Mouse (Mus musculus) small intestine, adult 2 months (tissue): Measurements from ENCODE around the gene Sipa1l1. TPM values are rescaled to one million over a fixed set of nuclear protein-coding genes. Genes with fewer than 3 reads are reported as not detected.

Experiments
- H3K27ac ChIP-seq: fragments of 200-500 bp; 2 replicates; pipeline ENCODE4 v1.5.1; 2012; ENCODE audit warnings: low read depth, low read length, control low read depth, inconsistent platforms; ENCODE audit not compliant: insufficient read depth
- H3K27me3 ChIP-seq: fragments of 200-500 bp; 2 replicates; pipeline ENCODE4 v1.6.1; 2012; ENCODE audit warnings: mild to moderate bottlenecking, moderate library complexity, low read length, inconsistent platforms; ENCODE audit not compliant: control insufficient read depth, insufficient read depth
- H3K36me3 ChIP-seq: fragments of 200-500 bp; 2 replicates; pipeline ENCODE4 v1.6.1; 2012; ENCODE audit warnings: mild to moderate bottlenecking, low read length, control low read depth, inconsistent platforms; ENCODE audit not compliant: control insufficient read depth, insufficient read depth
- H3K4me1 ChIP-seq: fragments of 200-500 bp; 2 replicates; pipeline ENCODE4 v1.6.1; 2012; ENCODE audit warnings: low read length, inconsistent platforms, mixed read lengths; ENCODE audit not compliant: control insufficient read depth, insufficient read depth, insufficient read length
- H3K4me3 ChIP-seq: fragments of 200-500 bp; 2 replicates; pipeline ENCODE4 v1.5.1; 2012; ENCODE audit warnings: low read depth, mild to moderate bottlenecking, control low read depth, inconsistent platforms, low read length, moderate library complexity
- CTCF ChIP-seq: fragments of 200-500 bp; IDR thresholded peaks from 2 replicates; pipeline ENCODE4 v1.5.1; 2012; ENCODE audit warnings: low read depth, mild to moderate bottlenecking, control low read depth, inconsistent platforms, low read length, moderate library complexity, mixed read lengths; ENCODE audit not compliant: insufficient replicate concordance, insufficient read length; ENCODE audit errors: extremely low read depth
- POLR2A ChIP-seq: fragments of 200-500 bp; IDR thresholded peaks from 2 replicates; pipeline ENCODE4 v1.6.1; 2012; ENCODE audit warnings: low read depth, mild to moderate bottlenecking, control low read depth, inconsistent platforms, low read length, moderate library complexity
- WGBS: fragments of 180-500 bp; shearing (Covaris S2); methylation state at CpG from one replicate; pipeline ENCODE4 v1.1.7; 2018; 5-methylcytosine and 5-hydroxymethylcytosine counted together
- polyA plus RNA-seq: library from polyadenylated mRNA; depleted of rRNA; stranded (reverse); fragments of >200 nt; gene quantifications from 2 replicates; pipeline ENCODE4 v1.2.3, GENCODE M21; 2012

Sipa1l1 gene
- polyA plus RNA-seq, 1 experiment, result 13.4 TPM

GRCm38 (mm10) chr12:82263443-82263842 lies 94.3 kb downstream of the Sipa1l1 start:
- TF ChIP-seq POLR2A (no peak), CTCF (no peak)
- no peaks in the 10 kb centered on the region for H3K36me3 ChIP-seq
- H3K4me1 ChIP-seq, result peaks cover 2% of the 10 kb centered on the region; the same call in 1 of the 2 replicates
- no peak overlapping the region for H3K4me3 ChIP-seq
- no peak overlapping the region for H3K27ac ChIP-seq
- 89% methylated on average over 7 of the region's 7 CpGs for whole genome bisulfite sequencing
- H3K27me3 ChIP-seq, result no peaks in the 10 kb centered on the region

- no peaks in the 10 kb centered on the region for H3K36me3 ChIP-seq
- no peak overlapping the region for H3K4me3 ChIP-seq
- H3K27ac ChIP-seq, result no peak overlapping the region
- 94% methylated on average over 5 of the region's 5 CpGs for WGBS
- H3K27me3 ChIP-seq, result no peaks in the 10 kb centered on the region
- H3K4me1 ChIP-seq, result peaks cover 2% of the 10 kb centered on the region; the same call in 1 of the 2 replicates
- TF ChIP-seq POLR2A (no peak), CTCF (no peak)
Measured at GRCm38 (mm10) chr12:82264083-82264851, 95.1 kb downstream of the Sipa1l1 start.

DNA sequence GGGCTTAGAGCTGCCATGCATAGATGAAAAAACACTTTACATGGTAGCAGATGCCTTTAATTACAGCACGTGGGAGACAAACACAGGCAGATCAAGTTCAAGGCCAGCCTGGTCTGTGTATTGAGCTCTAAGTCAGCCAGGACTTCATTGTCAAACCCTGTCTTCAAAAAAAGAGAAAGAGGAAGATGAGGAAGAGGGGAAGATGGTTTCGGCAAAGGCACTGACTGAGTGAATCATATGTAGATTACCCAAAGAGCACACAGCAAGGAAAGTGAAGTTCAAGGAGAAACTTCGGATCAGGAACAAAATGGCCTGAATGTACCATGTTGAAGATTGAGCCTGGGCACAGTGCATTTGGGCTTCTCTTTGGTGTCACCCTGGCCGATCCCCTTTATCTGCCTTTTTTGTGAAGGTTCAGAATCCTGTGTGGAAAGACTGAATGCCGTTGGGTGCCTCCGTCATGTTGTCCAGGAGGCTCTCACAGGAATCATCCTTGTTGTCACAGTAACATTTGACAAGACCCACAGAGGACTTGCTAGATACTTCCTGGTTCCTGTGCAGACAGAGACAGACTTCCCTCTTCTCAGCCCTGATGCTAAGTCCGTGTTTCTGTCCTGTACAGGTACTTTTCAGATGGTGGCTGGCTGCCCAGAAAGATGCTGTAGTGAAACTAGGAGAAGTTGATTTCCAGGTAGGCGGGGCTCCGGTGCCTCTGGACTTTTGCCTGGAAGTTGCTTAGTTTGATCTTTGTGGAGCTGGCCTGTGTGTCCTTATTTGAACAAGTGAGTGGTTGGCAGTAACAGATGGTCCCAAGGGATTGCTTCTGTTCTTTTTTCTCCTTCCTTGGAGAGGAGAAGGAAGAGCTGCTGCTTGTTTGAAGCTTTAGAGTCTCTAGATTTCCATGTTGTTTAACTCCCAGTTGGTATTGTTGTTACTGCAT lies 96.5 kb downstream of the Sipa1l1 start:
- Histone ChIP-seq H3K27ac (peak overlapping the region; percentile 9; the same call in 1 of the 2 replicates), H3K4me3 (no peak overlapping the region), H3K27me3 (no peaks in the 10 kb centered on the region), H3K36me3 (no peaks in the 10 kb centered on the region), H3K4me1 (peaks cover 2% of the 10 kb centered on the region; the same call in 1 of the 2 replicates)
- WGBS, result 48% methylated on average over 9 of the region's 9 CpGs
- TF ChIP-seq POLR2A (no peak), CTCF (no peak)

DNA sequence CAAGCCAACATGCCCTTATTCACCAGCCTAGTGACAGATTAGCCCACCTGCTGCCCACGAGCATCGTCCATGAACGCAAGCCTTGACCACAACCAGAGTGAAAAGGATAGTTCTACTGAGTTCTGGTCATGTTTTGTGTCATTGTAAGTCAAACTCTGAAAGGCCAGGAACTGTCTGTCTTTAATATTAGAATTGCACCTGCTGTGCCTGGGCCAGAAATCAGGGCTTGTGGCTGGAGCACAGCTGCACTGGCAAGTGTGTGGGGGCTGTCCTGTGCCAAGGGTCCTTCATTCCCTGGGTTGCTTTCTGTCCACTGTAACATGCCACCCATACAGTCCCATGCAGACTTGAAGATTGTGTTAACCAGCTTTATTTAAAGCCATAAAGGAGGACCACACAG lies 102.3 kb downstream of the Sipa1l1 start:
- H3K27ac ChIP-seq, result no peak overlapping the region
- no peaks in the 10 kb centered on the region for H3K4me1 ChIP-seq
- no peak overlapping the region for H3K4me3 ChIP-seq
- TF ChIP-seq POLR2A, result no peak
- TF ChIP-seq CTCF, result no peak
- 89% methylated on average over 3 of the region's 3 CpGs for WGBS
- 0 out of 2 replicates have a peak, but pooled peaks cover 1% of the 10 kb centered on the region for H3K36me3 ChIP-seq
- no peaks in the 10 kb centered on the region for H3K27me3 ChIP-seq

DNA sequence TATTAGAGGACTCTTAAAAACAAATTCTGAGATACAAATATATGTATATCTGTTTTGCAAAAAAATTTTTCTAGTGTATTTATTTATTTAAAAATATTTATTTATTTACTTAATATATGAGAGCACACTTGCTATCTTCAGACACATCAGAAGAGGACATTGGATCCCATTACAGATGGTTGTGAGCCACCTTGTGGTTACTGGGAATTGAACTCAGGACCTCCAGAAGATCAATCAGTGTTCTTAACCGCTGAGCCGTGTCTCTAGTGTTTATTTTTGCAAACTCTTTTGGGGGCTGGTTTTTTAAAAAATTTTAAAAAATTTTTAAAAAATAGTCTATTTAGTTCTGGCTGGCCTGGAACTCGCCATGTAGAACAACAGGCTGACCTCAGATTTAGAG lies 104.4 kb downstream of the Sipa1l1 start:
- TF ChIP-seq CTCF, result no peak
- no peak for TF ChIP-seq POLR2A
- Histone ChIP-seq H3K4me3 (no peak overlapping the region), H3K27me3 (no peaks in the 10 kb centered on the region), H3K36me3 (0 out of 2 replicates have a peak, but pooled peaks cover 1% of the 10 kb centered on the region), H3K4me1 (no peaks in the 10 kb centered on the region), H3K27ac (no peak overlapping the region)
- 89% methylated on average over 3 of the region's 3 CpGs for WGBS

- no peaks in the 10 kb centered on the region for H3K27me3 ChIP-seq
- WGBS, result 83% methylated on average over 5 of the region's 5 CpGs
- TF ChIP-seq CTCF (no peak), POLR2A (no peak)
Measured at GRCm38 (mm10) chr12:82274576-82274975, 105.5 kb downstream of the Sipa1l1 start.

More at GRCm38 (mm10) chr12:82274576-82274975, 105.5 kb downstream of the Sipa1l1 start:
- Histone ChIP-seq H3K27ac (no peak overlapping the region), H3K36me3 (0 out of 2 replicates have a peak, but pooled peaks cover 1% of the 10 kb centered on the region), H3K4me3 (no peak overlapping the region), H3K4me1 (no peaks in the 10 kb centered on the region)
